Mouse (Mus musculus) C3H10T1/2 (cell line): ENCODE data around the gene Gm13285. TPM values are rescaled to one million over a fixed set of nuclear protein-coding genes. Genes with fewer than 3 reads are reported as not detected.

Source experiments
- polyA plus RNA-seq, 2 experiments: library from polyadenylated mRNA; unstranded; fragments of >200 nt; fragmentation: generic; extraction: Trizol; gene quantifications; one replicate each; pipeline ENCODE4 v1.2.1; 2012; ENCODE audit warnings: missing spikeins in 2 of 2

Gene Gm13285
- polyA plus RNA-seq, 2 experiments = not detected

Other genes with a start within 250 kb of the Gm13285 start
- not detected for gene Ifna15, start 241.4 kb upstream of the Gm13285 start, polyA plus RNA-seq
- gene Ifna14, start 227.9 kb upstream of the Gm13285 start, polyA plus RNA-seq = not detected
- not detected for gene Ifna9, start 207.3 kb upstream of the Gm13285 start, polyA plus RNA-seq
- not detected for gene Ifna12, start 196.3 kb upstream of the Gm13285 start, polyA plus RNA-seq
- gene C87499, start 165.3 kb upstream of the Gm13285 start, polyA plus RNA-seq = not detected
- not detected for gene Ifna13, start 155.2 kb upstream of the Gm13285 start, polyA plus RNA-seq
- gene Ifna16, start 122.7 kb upstream of the Gm13285 start, polyA plus RNA-seq = not detected
- not detected for gene Ifna2, start 115.8 kb upstream of the Gm13285 start, polyA plus RNA-seq
- under 1 TPM in 1 of 2 experiments, not detected in 1; 0.05 TPM for gene Ifnab, start 108.3 kb upstream of the Gm13285 start, polyA plus RNA-seq
- gene Gm26566, start 77.9 kb upstream of the Gm13285 start, polyA plus RNA-seq = 1 to 10 TPM in 1 of 2 experiments, under 1 TPM in 1; 0.08 to 1.1 TPM
- gene Klhl9, start 77.2 kb upstream of the Gm13285 start, polyA plus RNA-seq = 10 to 100 TPM in 1 of 2 experiments, 1 to 10 TPM in 1; 1.1 to 12.5 TPM
- not detected for gene Gm13271, start 44.8 kb upstream of the Gm13285 start, polyA plus RNA-seq
- gene Gm13283, start 39.5 kb upstream of the Gm13285 start, polyA plus RNA-seq = not detected
- gene Gm13290, start 25.8 kb upstream of the Gm13285 start, polyA plus RNA-seq = 1 to 10 TPM; 1.2 to 3.1 TPM
- gene Gm13289, start 22.7 kb upstream of the Gm13285 start, polyA plus RNA-seq = not detected
- under 1 TPM; 0.21 to 0.38 TPM for gene Gm13272, start 19.8 kb upstream of the Gm13285 start, polyA plus RNA-seq
- not detected for gene Ifnz, start 17.5 kb upstream of the Gm13285 start, polyA plus RNA-seq
- gene Gm13276, start 14.0 kb upstream of the Gm13285 start, polyA plus RNA-seq = 1 to 10 TPM in 1 of 2 experiments, under 1 TPM in 1; 0.42 to 1.7 TPM
- gene Gm13277, start 11.0 kb upstream of the Gm13285 start, polyA plus RNA-seq = not detected
- gene Gm13278, start 8.1 kb upstream of the Gm13285 start, polyA plus RNA-seq = not detected
- gene Gm13275, start 5.2 kb upstream of the Gm13285 start, polyA plus RNA-seq = 1 to 10 TPM in 1 of 2 experiments, under 1 TPM in 1; 0.14 to 1.1 TPM
- gene Gm13279, start 2.3 kb upstream of the Gm13285 start, polyA plus RNA-seq = not detected
- 1 to 10 TPM in 1 of 2 experiments, under 1 TPM in 1; 0.14 to 1.1 TPM for gene Gm13287, start 3.6 kb downstream of the Gm13285 start, polyA plus RNA-seq
- gene Gm13288, start 5.9 kb downstream of the Gm13285 start, polyA plus RNA-seq = under 1 TPM; 0.05 to 0.50 TPM
- gene Ifna7, start 16.6 kb downstream of the Gm13285 start, polyA plus RNA-seq = not detected
- gene Ifna11, start 20.3 kb downstream of the Gm13285 start, polyA plus RNA-seq = not detected
- gene Ifna6, start 27.8 kb downstream of the Gm13285 start, polyA plus RNA-seq = not detected
- gene Ifna5, start 35.9 kb downstream of the Gm13285 start, polyA plus RNA-seq = not detected
- not detected for gene Ifna4, start 42.2 kb downstream of the Gm13285 start, polyA plus RNA-seq
- gene Ifna1, start 50.4 kb downstream of the Gm13285 start, polyA plus RNA-seq = not detected
- gene Ifne, start 80.5 kb downstream of the Gm13285 start, polyA plus RNA-seq = under 1 TPM in 1 of 2 experiments, not detected in 1; 0.08 TPM